Mouse (Mus musculus) right cerebral cortex, postnatal 10 days (tissue): ENCODE results near the gene Prkce.

Experiments
- DNase-seq, 2 experiments: peaks; one replicate each; pipeline ENCODE4 v3.0.0; 2021; ENCODE audit warnings: low spot score in 2 of 2

Prkce gene

GRCm38 (mm10) chr17:86176722-86177121 is 9.1 kb downstream of the Prkce start:
- no peak for DNase-seq

GRCm38 (mm10) chr17:86183788-86184187 is 16.2 kb downstream of the Prkce start:
- no peak for DNase-seq

- DNase-seq: no peak
Observed at GRCm38 (mm10) chr17:86184552-86185209, 17.1 kb downstream of the Prkce start.

GRCm38 (mm10) chr17:86185584-86185983 is 18.0 kb downstream of the Prkce start:
- DNase-seq: no peak

GRCm38 (mm10) chr17:86187777-86188176 is 20.2 kb downstream of the Prkce start:
- DNase-seq: no peak

GRCm38 (mm10) chr17:86193979-86194378 is 26.4 kb downstream of the Prkce start:
- DNase-seq: no peak

GRCm38 (mm10) chr17:86194921-86195320 is 27.3 kb downstream of the Prkce start:
- no peak for DNase-seq

GRCm38 (mm10) chr17:86198496-86199465 is 31.2 kb downstream of the Prkce start:
- DNase-seq: no peak

GRCm38 (mm10) chr17:86201981-86202380 is 34.4 kb downstream of the Prkce start:
- DNase-seq: no peak

- DNase-seq: no peak
Observed at GRCm38 (mm10) chr17:86202972-86203371, 35.4 kb downstream of the Prkce start.

GRCm38 (mm10) chr17:86203531-86204450 is 36.2 kb downstream of the Prkce start:
- DNase-seq: no peak

- no peak for DNase-seq
Observed at GRCm38 (mm10) chr17:86206289-86206688, 38.7 kb downstream of the Prkce start.

GRCm38 (mm10) chr17:86208057-86208820 is 40.7 kb downstream of the Prkce start:
- DNase-seq: no peak

- no peak for DNase-seq
Observed at GRCm38 (mm10) chr17:86208821-86209186, 41.2 kb downstream of the Prkce start.

GRCm38 (mm10) chr17:86209680-86210251 is 42.2 kb downstream of the Prkce start:
- DNase-seq: no peak

GRCm38 (mm10) chr17:86212204-86212603 is 44.6 kb downstream of the Prkce start:
- DNase-seq: no peak

GRCm38 (mm10) chr17:86214285-86214684 is 46.7 kb downstream of the Prkce start:
- DNase-seq: peak; percentile 56 to 63

- DNase-seq: peak in 1 of 2 experiments; percentile 44
Observed at GRCm38 (mm10) chr17:86214741-86215140, 47.2 kb downstream of the Prkce start.

- DNase-seq: no peak
Observed at GRCm38 (mm10) chr17:86215771-86216170, 48.2 kb downstream of the Prkce start.

GRCm38 (mm10) chr17:86217468-86217867 is 49.9 kb downstream of the Prkce start:
- no peak for DNase-seq

GRCm38 (mm10) chr17:86218553-86218952 is 51.0 kb downstream of the Prkce start:
- DNase-seq: no peak
